Mouse (Mus musculus): ENCODE measurements at regions not wholly inside any gene's neighbourhood (a gene's known extent, or its start where the extent isn't known, plus 50 kb on each side); places are given as distances from the start of the nearest gene placed in this dataset.

- Histone ChIP-seq H3K36me3 (ENCODE audit: control insufficient read depth, insufficient read depth, low read length) (no peaks in the 10 kb centered on the region), H3K4me1 (ENCODE audit: control insufficient read depth, insufficient read depth, low read length) (peaks cover 3% of the 10 kb centered on the region), H3K79me2 (replicated peaks; ENCODE audit: control insufficient read depth, insufficient read depth, low read length) (no peaks in the 10 kb centered on the region), H3K27ac (peak overlapping the region; percentile 81), H3K9ac (ENCODE audit: low read depth, low read length) (peak overlapping the region; percentile 46; the same call in 1 of the 2 replicates), H3K4me3 (peak overlapping the region; percentile 43), H3K27me3 (ENCODE audit: control insufficient read depth, insufficient read depth, low read length) (no peaks in the 10 kb centered on the region)
- peak; percentile 70 to 82 for DNase-seq
- WGBS: 6% methylated on average over 14 of the region's 14 CpGs
- TF ChIP-seq POLR2A (IDR thresholded peaks at IDR 0.05; ENCODE audit: insufficient read depth, low read depth, low read length): no peak
- TF ChIP-seq EP300 (IDR thresholded peaks at IDR 0.05; ENCODE audit: insufficient read depth, low read depth, low read length): 0 out of 2 replicates have a peak, but pooled peaks have one; percentile 53
- intact Hi-C loops (cut with DNase I): loop anchor here (5.0 kb wide), 1 partner anchor 41 kb away; no protein-coding TSS in a partner anchor
Observed at GRCm38 (mm10) chr3:41408423-41408820, 147.1 kb upstream of the Jade1 start.

DNA sequence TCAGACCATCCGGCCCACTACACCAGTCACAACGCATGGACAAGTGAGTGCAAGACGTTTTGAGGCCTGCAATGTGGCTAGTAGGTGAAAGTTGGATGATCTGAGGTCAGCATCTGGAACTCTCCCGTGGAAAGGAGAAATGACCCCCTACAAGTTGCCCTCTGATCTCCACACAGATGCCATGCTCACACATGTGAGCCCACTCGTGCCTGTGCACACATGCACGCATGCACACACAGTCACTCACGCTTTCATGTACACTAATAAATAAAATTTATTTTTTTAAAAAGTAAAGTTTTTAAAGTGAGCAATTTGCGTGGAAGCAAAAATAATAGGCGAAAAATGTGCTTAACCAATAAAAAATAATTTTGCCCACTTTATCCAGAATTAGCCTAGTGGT is 147.5 kb upstream of the Jade1 start:
- TF ChIP-seq CTCF (IDR thresholded peaks at IDR 0.05) (no peak), POLR2A (IDR thresholded peaks at IDR 0.05; ENCODE audit: insufficient read depth, low read depth, low read length) (no peak), EP300 (IDR thresholded peaks at IDR 0.05; ENCODE audit: insufficient read depth, low read depth, low read length) (no peak)
- peak overlapping the region; percentile 81; the same call in 1 of the 2 replicates for H3K27ac ChIP-seq
- H3K27me3 ChIP-seq (ENCODE audit: control insufficient read depth, insufficient read depth, low read length): no peaks in the 10 kb centered on the region
- peaks cover 3% of the 10 kb centered on the region for H3K4me1 ChIP-seq (ENCODE audit: control insufficient read depth, insufficient read depth, low read length)
- WGBS: 89% methylated on average over 9 of the region's 9 CpGs
- H3K79me2 ChIP-seq (replicated peaks; ENCODE audit: control insufficient read depth, insufficient read depth, low read length): no peaks in the 10 kb centered on the region
- no peak overlapping the region for H3K9ac ChIP-seq (ENCODE audit: low read depth, low read length)
- no peaks in the 10 kb centered on the region for H3K36me3 ChIP-seq (ENCODE audit: control insufficient read depth, insufficient read depth, low read length)
- intact Hi-C loops (cut with DNase I): loop anchor here (5.0 kb wide), 1 partner anchor 41 kb away; no protein-coding TSS in a partner anchor
- DNase-seq: no peak
- H3K4me3 ChIP-seq: no peak overlapping the region

DNA sequence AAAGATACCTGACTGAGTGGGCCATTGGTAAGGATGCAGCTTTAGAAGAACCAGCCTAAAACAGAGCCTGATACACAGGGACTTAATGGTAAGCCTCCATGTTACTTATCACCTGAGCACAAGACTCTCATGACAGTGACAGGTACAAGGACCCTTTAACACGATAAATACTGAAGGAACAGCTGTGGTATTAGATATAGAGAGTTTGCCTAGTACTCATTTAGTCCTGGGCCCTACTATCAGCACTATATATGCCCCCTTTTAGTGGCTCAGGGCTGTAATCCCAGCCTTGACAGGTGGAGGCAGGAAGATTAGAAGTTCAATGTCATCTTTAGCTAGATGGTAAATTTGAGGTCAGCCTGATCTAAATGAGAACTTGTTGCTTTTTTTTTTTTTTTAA is 148.0 kb upstream of the Jade1 start:
- intact Hi-C loops (cut with DNase I): loop anchor here (5.0 kb wide), 1 partner anchor 40 kb away; no protein-coding TSS in a partner anchor
- TF ChIP-seq POLR2A (IDR thresholded peaks at IDR 0.05; ENCODE audit: insufficient read depth, low read depth, low read length) (no peak), EP300 (IDR thresholded peaks at IDR 0.05; ENCODE audit: insufficient read depth, low read depth, low read length) (no peak), CTCF (IDR thresholded peaks at IDR 0.05) (no peak)
- no peak overlapping the region for H3K4me3 ChIP-seq
- WGBS: 76% methylated on average over 1 of the region's 1 CpGs
- no peak overlapping the region for H3K9ac ChIP-seq (ENCODE audit: low read depth, low read length)
- H3K27ac ChIP-seq: no peak overlapping the region
- H3K36me3 ChIP-seq (ENCODE audit: control insufficient read depth, insufficient read depth, low read length): no peaks in the 10 kb centered on the region
- H3K79me2 ChIP-seq (replicated peaks; ENCODE audit: control insufficient read depth, insufficient read depth, low read length): no peaks in the 10 kb centered on the region
- no peaks in the 10 kb centered on the region for H3K27me3 ChIP-seq (ENCODE audit: control insufficient read depth, insufficient read depth, low read length)
- peaks cover 3% of the 10 kb centered on the region for H3K4me1 ChIP-seq (ENCODE audit: control insufficient read depth, insufficient read depth, low read length)
- DNase-seq: no peak

DNA sequence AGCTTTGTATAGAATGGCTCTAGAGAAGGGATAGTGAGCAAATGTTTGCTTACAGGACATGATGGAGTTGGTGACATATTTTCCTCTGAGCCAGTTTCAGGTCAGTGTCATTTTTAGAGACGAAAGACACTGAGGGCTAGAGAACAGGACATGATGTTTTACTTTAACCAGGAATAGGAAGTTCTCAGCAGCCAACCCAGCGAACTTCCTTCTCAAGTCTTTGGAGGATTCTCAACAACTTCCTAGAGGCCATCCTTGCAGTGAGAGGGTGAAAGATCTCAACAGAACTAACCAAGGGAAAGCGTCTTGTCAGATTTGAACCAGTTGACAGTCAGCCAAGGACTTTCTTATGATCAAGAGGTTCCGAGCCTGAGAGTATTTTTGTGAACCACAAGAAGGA is 153.7 kb upstream of the Jade1 start:
- TF ChIP-seq POLR2A (IDR thresholded peaks at IDR 0.05; ENCODE audit: insufficient read depth, low read depth, low read length) (no peak), CTCF (IDR thresholded peaks at IDR 0.05) (no peak), EP300 (IDR thresholded peaks at IDR 0.05; ENCODE audit: insufficient read depth, low read depth, low read length) (no peak)
- Histone ChIP-seq H3K4me3 (no peak overlapping the region), H3K27me3 (ENCODE audit: control insufficient read depth, insufficient read depth, low read length) (no peaks in the 10 kb centered on the region), H3K79me2 (replicated peaks; ENCODE audit: control insufficient read depth, insufficient read depth, low read length) (no peaks in the 10 kb centered on the region), H3K4me1 (ENCODE audit: control insufficient read depth, insufficient read depth, low read length) (no peaks in the 10 kb centered on the region), H3K9ac (ENCODE audit: low read depth, low read length) (no peak overlapping the region), H3K27ac (no peak overlapping the region), H3K36me3 (ENCODE audit: control insufficient read depth, insufficient read depth, low read length) (no peaks in the 10 kb centered on the region)
- DNase-seq: no peak
- WGBS: 45% methylated on average over 4 of the region's 4 CpGs
- intact Hi-C loops (cut with DNase I): no loop called here

GRCm38 (mm10) chr3:41389868-41390267 is 165.7 kb upstream of the Jade1 start:
- no peak for TF ChIP-seq POLR2A (IDR thresholded peaks at IDR 0.05; ENCODE audit: insufficient read depth, low read depth, low read length)
- no peak for TF ChIP-seq CTCF (IDR thresholded peaks at IDR 0.05)
- TF ChIP-seq EP300 (IDR thresholded peaks at IDR 0.05; ENCODE audit: insufficient read depth, low read depth, low read length): no peak
- DNase-seq: no peak
- Histone ChIP-seq H3K27ac (no peak overlapping the region), H3K4me1 (ENCODE audit: control insufficient read depth, insufficient read depth, low read length) (no peaks in the 10 kb centered on the region), H3K79me2 (replicated peaks; ENCODE audit: control insufficient read depth, insufficient read depth, low read length) (no peaks in the 10 kb centered on the region), H3K9ac (ENCODE audit: low read depth, low read length) (no peak overlapping the region), H3K4me3 (no peak overlapping the region), H3K27me3 (ENCODE audit: control insufficient read depth, insufficient read depth, low read length) (no peaks in the 10 kb centered on the region), H3K36me3 (ENCODE audit: control insufficient read depth, insufficient read depth, low read length) (no peaks in the 10 kb centered on the region)
- 26% methylated on average over 6 of the region's 6 CpGs for WGBS
- intact Hi-C loops (cut with DNase I): no loop called here

DNA sequence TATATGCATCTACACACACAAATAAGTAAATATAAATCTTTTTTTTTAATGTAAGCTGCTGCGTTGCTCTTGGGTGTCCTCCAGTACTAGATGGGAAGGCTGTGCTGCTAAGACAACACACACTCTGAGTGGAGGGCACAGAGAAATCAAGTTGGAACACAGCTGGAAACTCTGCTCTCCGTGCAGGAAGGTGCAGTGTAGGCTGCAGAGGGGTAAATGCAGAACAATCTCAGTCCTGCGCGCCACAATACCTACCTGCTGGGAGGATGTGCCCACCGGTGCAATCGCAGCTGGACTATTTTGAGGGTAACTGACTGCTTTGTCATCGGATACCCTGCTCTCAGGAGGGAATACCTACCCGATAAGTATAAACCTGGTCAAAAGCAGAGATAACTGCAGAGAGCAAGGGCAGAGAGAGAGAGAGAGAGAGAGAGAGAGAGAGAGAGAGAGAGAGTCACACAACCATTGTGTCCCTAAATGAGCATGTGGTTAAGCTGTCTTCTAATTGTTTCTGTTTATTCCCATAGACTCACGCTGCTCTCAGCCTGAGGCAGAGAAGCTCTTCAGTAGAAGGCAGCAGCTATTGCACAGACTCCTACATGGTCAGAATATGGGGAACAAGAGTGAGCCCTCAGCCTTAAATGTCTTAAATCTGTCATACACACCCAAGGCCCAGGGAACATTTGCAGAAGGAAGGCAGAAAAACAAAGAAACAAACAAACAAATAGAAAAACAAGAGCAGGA is 167.9 kb upstream of the Jade1 start:
- no peak for DNase-seq
- Histone ChIP-seq H3K4me1 (ENCODE audit: control insufficient read depth, insufficient read depth, low read length) (no peaks in the 10 kb centered on the region), H3K79me2 (replicated peaks; ENCODE audit: control insufficient read depth, insufficient read depth, low read length) (no peaks in the 10 kb centered on the region)

More for the DNA sequence above, 167.9 kb upstream of the Jade1 start:
- TF ChIP-seq CTCF (IDR thresholded peaks at IDR 0.05) (no peak), POLR2A (IDR thresholded peaks at IDR 0.05; ENCODE audit: insufficient read depth, low read depth, low read length) (no peak), EP300 (IDR thresholded peaks at IDR 0.05; ENCODE audit: insufficient read depth, low read depth, low read length) (no peak)
- no peaks in the 10 kb centered on the region for H3K36me3 ChIP-seq (ENCODE audit: control insufficient read depth, insufficient read depth, low read length)
- H3K9ac ChIP-seq (ENCODE audit: low read depth, low read length): no peak overlapping the region
- WGBS: 80% methylated on average over 9 of the region's 9 CpGs
- H3K27ac ChIP-seq: no peak overlapping the region
- no peak overlapping the region for H3K4me3 ChIP-seq
- intact Hi-C loops (cut with DNase I): no loop called here
- no peaks in the 10 kb centered on the region for H3K27me3 ChIP-seq (ENCODE audit: control insufficient read depth, insufficient read depth, low read length)

Measured in heart, adult 2 months (tissue).